Mouse (Mus musculus) kidney, adult 2 months (tissue): Measurements from ENCODE around the gene Plvap. TPM values are rescaled to one million over a fixed set of nuclear protein-coding genes. Genes with fewer than 3 reads are reported as not detected.

ENCODE experiments used
- DNase-seq: peaks from one replicate; pipeline ENCODE4 v3.0.0; 2021
- H3K27ac ChIP-seq: fragments of 200-500 bp; 2 replicates; pipeline ENCODE4 v1.5.1; 2012; ENCODE audit warnings: low read depth, low read length, control low read depth, inconsistent platforms; ENCODE audit not compliant: insufficient read depth
- H3K27me3 ChIP-seq: fragments of 200-500 bp; replicated peaks from 2 replicates; pipeline ENCODE4 v1.6.1; 2012; ENCODE audit warnings: mild to moderate bottlenecking, moderate library complexity, low read length, inconsistent platforms; ENCODE audit not compliant: control insufficient read depth, insufficient read depth
- H3K36me3 ChIP-seq: fragments of 200-500 bp; 2 replicates; pipeline ENCODE4 v1.6.1; 2012; ENCODE audit warnings: mild to moderate bottlenecking, moderate library complexity, low read length, inconsistent platforms; ENCODE audit not compliant: control insufficient read depth, insufficient read depth
- H3K4me1 ChIP-seq: fragments of 200-500 bp; 2 replicates; pipeline ENCODE4 v1.6.1; 2011; ENCODE audit warnings: low read length; ENCODE audit not compliant: control insufficient read depth, insufficient read depth
- H3K4me3 ChIP-seq: fragments of 200-500 bp; 2 replicates; pipeline ENCODE4 v1.5.1; 2011; ENCODE audit warnings: mild to moderate bottlenecking, low read depth, low read length, control low read depth; ENCODE audit not compliant: insufficient read depth
- CTCF ChIP-seq: fragments of 200-500 bp; conservative IDR thresholded peaks from 2 replicates; pipeline ENCODE4 v1.5.1; 2011; ENCODE audit warnings: low read depth, mild to moderate bottlenecking, control low read depth, low read length, moderate library complexity, mixed read lengths; ENCODE audit not compliant: insufficient read depth, insufficient read length
- POLR2A ChIP-seq: fragments of 200-500 bp; IDR thresholded peaks from one replicate; pipeline ENCODE4 v1.6.1; 2011; ENCODE audit warnings: low read depth, low read length, control low read depth
- WGBS: fragments of 180-500 bp; shearing (Covaris S2); methylation state at CpG from one replicate; pipeline ENCODE4 v1.1.7; 2018; 5-methylcytosine and 5-hydroxymethylcytosine counted together
- polyA plus RNA-seq: library from polyadenylated mRNA; depleted of rRNA; stranded (reverse); fragments of >200 nt; gene quantifications from 2 replicates; pipeline ENCODE4 v1.2.3, GENCODE M21; 2012; rRNA removed

Gene Plvap
- polyA plus RNA-seq, 1 experiment, result 502 TPM

DNA sequence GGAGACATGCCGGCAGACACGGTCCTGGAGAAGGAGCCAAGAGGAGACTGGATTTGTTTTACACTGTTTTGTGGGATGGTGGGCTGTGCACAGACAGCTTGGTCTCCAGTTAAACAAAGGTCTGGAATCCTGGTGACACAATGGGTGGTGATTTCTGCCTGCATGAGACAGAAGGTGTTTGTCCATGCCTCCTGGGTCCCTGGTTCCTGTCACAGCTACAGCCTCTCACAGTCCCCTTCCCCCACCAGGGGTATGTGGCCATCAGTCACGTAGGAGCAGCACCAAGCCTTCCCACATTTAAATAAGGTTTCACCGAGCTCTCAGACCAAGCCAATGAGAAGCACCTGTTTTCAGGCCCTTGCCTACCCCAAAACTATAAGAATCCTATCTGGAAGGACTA is 60.2 kb downstream of the Plvap start:
- Histone ChIP-seq H3K36me3 (no peaks in the 10 kb centered on the region), H3K4me1 (no peaks in the 10 kb centered on the region), H3K27me3 (no peaks in the 10 kb centered on the region), H3K4me3 (no peak overlapping the region), H3K27ac (no peak overlapping the region)
- DNase-seq, result no peak
- 65% methylated on average over 4 of the region's 4 CpGs for WGBS
- TF ChIP-seq POLR2A (no peak), CTCF (no peak)

Other genes with a start within 250 kb of the Plvap start
- gene Myo9b, start 239.0 kb downstream of the Plvap start, polyA plus RNA-seq, result 11.4 and 12.0 TPM in 2 replicates
- gene Haus8, start 238.8 kb downstream of the Plvap start, polyA plus RNA-seq, result 3.1 and 3.6 TPM in 2 replicates
- 111 and 127 TPM in 2 replicates for gene Use1, start 144.9 kb downstream of the Plvap start, polyA plus RNA-seq
- 12.5 and 14.2 TPM in 2 replicates for gene Ocel1, start 140.5 kb downstream of the Plvap start, polyA plus RNA-seq
- gene Nr2f6, start 129.8 kb downstream of the Plvap start, polyA plus RNA-seq, result 177 and 264 TPM in 2 replicates
- 38.5 and 43.4 TPM in 2 replicates for gene Ushbp1, start 116.0 kb downstream of the Plvap start, polyA plus RNA-seq
- 153 and 162 TPM in 2 replicates for gene Babam1, start 114.9 kb downstream of the Plvap start, polyA plus RNA-seq
- gene Ankle1, start 105.7 kb downstream of the Plvap start, polyA plus RNA-seq, result 0.28 and 0.79 TPM in 2 replicates
- gene Abhd8, start 48.1 kb downstream of the Plvap start, polyA plus RNA-seq, result 29.8 and 38.3 TPM in 2 replicates
- gene Mrpl34, start 46.8 kb downstream of the Plvap start, polyA plus RNA-seq, result 168 and 186 TPM in 2 replicates
- 61.5 and 62.6 TPM in 2 replicates for gene Dda1, start 42.6 kb downstream of the Plvap start, polyA plus RNA-seq
- gene Ano8, start 25.8 kb downstream of the Plvap start, polyA plus RNA-seq, result 12.6 and 15.2 TPM in 2 replicates
- gene Gtpbp3, start 23.6 kb downstream of the Plvap start, polyA plus RNA-seq, result 20.2 and 25.0 TPM in 2 replicates
- 0.09 TPM in 1 of 2 replicates, not detected in the other for gene Ccdc194, start 14.0 kb upstream of the Plvap start, polyA plus RNA-seq
- 167 and 184 TPM in 2 replicates for gene Bst2, start 25.7 kb upstream of the Plvap start, polyA plus RNA-seq
- gene Mvb12a, start 31.2 kb upstream of the Plvap start, polyA plus RNA-seq, result 136 and 164 TPM in 2 replicates
- 7.8 and 8.4 TPM in 2 replicates for gene Tmem221, start 47.1 kb upstream of the Plvap start, polyA plus RNA-seq
- 0.14 and 0.19 TPM in 2 replicates for gene Nxnl1, start 54.8 kb upstream of the Plvap start, polyA plus RNA-seq
- gene Slc27a1, start 57.1 kb upstream of the Plvap start, polyA plus RNA-seq, result 146 and 182 TPM in 2 replicates
- 134 TPM in 2 replicates for gene Pgls, start 80.4 kb upstream of the Plvap start, polyA plus RNA-seq
- 1.2 and 2.4 TPM in 2 replicates for gene Fam129c, start 85.9 kb upstream of the Plvap start, polyA plus RNA-seq
- gene Colgalt1, start 99.2 kb upstream of the Plvap start, polyA plus RNA-seq, result 62.2 and 70.4 TPM in 2 replicates
- gene Unc13a, start 160.0 kb upstream of the Plvap start, polyA plus RNA-seq, result 1.3 and 2.1 TPM in 2 replicates
- 15.1 and 16.5 TPM in 2 replicates for gene Jak3, start 164.5 kb upstream of the Plvap start, polyA plus RNA-seq
- 14.5 and 17.8 TPM in 2 replicates for gene Insl3, start 177.5 kb upstream of the Plvap start, polyA plus RNA-seq
- gene B3gnt3, start 190.0 kb upstream of the Plvap start, polyA plus RNA-seq, result 5.5 and 5.9 TPM in 2 replicates
- gene Fcho1, start 214.0 kb upstream of the Plvap start, polyA plus RNA-seq, result 4.2 and 9.5 TPM in 2 replicates